Mouse (Mus musculus) kidney, adult 2 months (tissue): ENCODE results near the gene Metap2. TPM values are rescaled to one million over a fixed set of nuclear protein-coding genes. Genes with fewer than 3 reads are reported as not detected.

Experiments
- DNase-seq: peaks from one replicate; pipeline ENCODE4 v3.0.0; 2021
- H3K27ac ChIP-seq: fragments of 200-500 bp; 2 replicates; pipeline ENCODE4 v1.5.1; 2012; ENCODE audit warnings: low read depth, low read length, control low read depth, inconsistent platforms; ENCODE audit not compliant: insufficient read depth
- H3K27me3 ChIP-seq: fragments of 200-500 bp; replicated peaks from 2 replicates; pipeline ENCODE4 v1.6.1; 2012; ENCODE audit warnings: mild to moderate bottlenecking, moderate library complexity, low read length, inconsistent platforms; ENCODE audit not compliant: control insufficient read depth, insufficient read depth
- H3K36me3 ChIP-seq: fragments of 200-500 bp; 2 replicates; pipeline ENCODE4 v1.6.1; 2012; ENCODE audit warnings: mild to moderate bottlenecking, moderate library complexity, low read length, inconsistent platforms; ENCODE audit not compliant: control insufficient read depth, insufficient read depth
- H3K4me1 ChIP-seq: fragments of 200-500 bp; 2 replicates; pipeline ENCODE4 v1.6.1; 2011; ENCODE audit warnings: low read length; ENCODE audit not compliant: control insufficient read depth, insufficient read depth
- H3K4me3 ChIP-seq: fragments of 200-500 bp; 2 replicates; pipeline ENCODE4 v1.5.1; 2011; ENCODE audit warnings: mild to moderate bottlenecking, low read depth, low read length, control low read depth; ENCODE audit not compliant: insufficient read depth
- CTCF ChIP-seq: fragments of 200-500 bp; conservative IDR thresholded peaks from 2 replicates; pipeline ENCODE4 v1.5.1; 2011; ENCODE audit warnings: low read depth, mild to moderate bottlenecking, control low read depth, low read length, moderate library complexity, mixed read lengths; ENCODE audit not compliant: insufficient read depth, insufficient read length
- POLR2A ChIP-seq: fragments of 200-500 bp; IDR thresholded peaks from one replicate; pipeline ENCODE4 v1.6.1; 2011; ENCODE audit warnings: low read depth, low read length, control low read depth
- WGBS: fragments of 180-500 bp; shearing (Covaris S2); methylation state at CpG from one replicate; pipeline ENCODE4 v1.1.7; 2018; 5-methylcytosine and 5-hydroxymethylcytosine counted together
- polyA plus RNA-seq: library from polyadenylated mRNA; depleted of rRNA; stranded (reverse); fragments of >200 nt; gene quantifications from 2 replicates; pipeline ENCODE4 v1.2.3, GENCODE M21; 2012

The Metap2 gene
- polyA plus RNA-seq, 1 experiment: 47.3 TPM

GRCm38 (mm10) chr10:93832811-93833210, 64.1 kb downstream of the Metap2 start:
- H3K4me1 ChIP-seq: no peaks in the 10 kb centered on the region
- 58% methylated on average over 9 of the region's 9 CpGs for WGBS
- TF ChIP-seq POLR2A (no peak), CTCF (no peak)
- peaks cover 8% of the 10 kb centered on the region for H3K27me3 ChIP-seq
- no peak for DNase-seq
- H3K27ac ChIP-seq: no peak overlapping the region
- H3K36me3 ChIP-seq: no peaks in the 10 kb centered on the region
- no peak overlapping the region for H3K4me3 ChIP-seq

GRCm38 (mm10) chr10:93831730-93832574, 64.9 kb downstream of the Metap2 start:
- H3K4me3 ChIP-seq: no peak overlapping the region
- no peaks in the 10 kb centered on the region for H3K36me3 ChIP-seq
- H3K27ac ChIP-seq: no peak overlapping the region
- 23% methylated on average over 18 of the region's 18 CpGs for WGBS
- H3K4me1 ChIP-seq: no peaks in the 10 kb centered on the region
- peaks cover 8% of the 10 kb centered on the region for H3K27me3 ChIP-seq
- no peak for DNase-seq
- no peak for TF ChIP-seq POLR2A
- TF ChIP-seq CTCF: no peak

DNA sequence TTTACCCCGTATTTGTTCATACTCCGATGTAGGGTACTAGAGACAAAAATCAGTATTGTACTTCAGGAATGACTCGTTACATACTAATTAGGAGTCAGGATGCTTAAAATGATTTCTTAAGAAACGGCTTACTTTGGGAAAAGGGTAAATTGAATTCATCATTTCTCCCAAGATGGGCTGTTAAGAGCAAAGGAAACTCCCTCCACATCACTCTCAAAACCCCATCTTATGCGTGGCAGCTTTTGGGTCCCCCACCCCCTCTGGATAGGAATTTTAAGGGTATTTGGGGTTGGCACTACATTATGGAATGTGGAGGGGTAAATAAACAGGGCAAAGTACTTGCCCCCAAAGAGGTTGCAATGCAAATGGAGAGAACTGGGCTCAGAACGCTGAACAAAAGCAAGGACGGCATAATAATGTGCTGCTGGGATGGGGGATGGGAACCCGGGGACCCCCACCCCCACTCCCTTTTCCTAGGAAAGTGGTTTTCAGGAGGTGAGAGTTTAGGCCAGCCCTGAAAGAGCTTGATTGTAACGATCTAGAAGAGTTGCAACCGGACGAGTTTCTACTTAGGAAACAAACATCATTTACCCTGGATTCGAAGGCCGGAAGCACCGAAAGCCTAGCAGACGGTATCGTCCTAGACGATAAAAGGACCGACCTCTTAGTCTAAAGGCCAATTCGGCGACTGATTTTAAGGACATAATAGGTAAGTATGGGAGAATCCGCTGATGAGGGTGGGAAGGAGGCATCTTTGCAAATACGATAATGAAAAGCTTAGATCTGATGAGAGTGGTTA, 65.8 kb downstream of the Metap2 start, which contains the start of gene Usp44:
Usp44 (plus strand) TSS at position 625 of the 799 bp plus-strand sequence.
- Histone ChIP-seq H3K36me3 (no peaks in the 10 kb centered on the region), H3K27me3 (peaks cover 8% of the 10 kb centered on the region), H3K27ac (no peak within 1 kb of the TSS), H3K4me1 (no peaks in the 10 kb centered on the region), H3K4me3 (no peak within 1 kb of the TSS)
- WGBS: 33% methylated on average over 22 of the region's 22 CpGs
- no peak for DNase-seq
- no peak for TF ChIP-seq POLR2A
- TF ChIP-seq CTCF: no peak

DNA sequence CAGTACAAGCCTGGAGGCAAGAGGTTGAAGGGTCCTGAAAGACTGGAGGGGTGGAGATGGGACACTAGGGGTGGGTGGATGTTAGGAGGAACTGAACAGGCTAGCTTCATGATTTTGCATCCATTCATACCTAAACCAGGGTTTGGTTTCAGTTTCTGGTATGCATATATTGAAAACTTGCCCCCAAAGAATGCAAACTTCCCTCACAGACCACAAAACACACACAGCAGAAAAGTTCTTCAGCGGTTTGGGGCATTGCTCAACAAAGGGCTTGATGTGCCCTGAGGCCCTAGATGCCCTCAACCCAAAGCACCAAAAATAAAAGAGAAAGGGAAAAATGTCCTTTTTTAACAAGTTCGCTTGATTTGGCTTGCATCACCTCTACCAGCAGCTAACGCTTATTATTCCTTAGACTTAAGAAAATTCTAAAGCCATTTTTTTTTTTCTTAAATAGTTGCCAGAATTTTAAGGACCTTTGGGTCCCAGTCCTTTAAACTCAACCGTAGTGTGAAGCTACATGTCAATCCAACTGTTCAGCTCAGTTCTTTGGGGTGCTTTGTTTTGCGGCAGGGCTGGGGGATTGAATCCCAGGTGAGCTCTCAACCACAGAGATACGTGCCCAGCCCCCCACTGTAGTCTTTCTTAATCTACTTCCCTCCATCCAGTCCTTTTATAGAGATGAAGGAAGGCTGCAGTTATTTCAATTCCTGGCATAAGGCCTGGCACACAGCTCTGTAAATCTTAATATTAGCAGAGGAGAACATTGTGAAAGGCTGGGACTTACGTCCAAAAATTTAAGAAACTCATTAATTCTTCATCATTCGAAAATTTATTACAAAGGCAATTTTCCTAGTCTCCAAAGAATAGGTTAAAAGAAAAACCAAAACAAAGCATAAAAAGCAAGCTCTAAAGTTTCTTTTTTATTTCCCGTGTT, 66.7 kb downstream of the Metap2 start:
- WGBS: 73% methylated on average over 9 of the region's 9 CpGs
- Histone ChIP-seq H3K4me3 (no peak overlapping the region), H3K36me3 (no peaks in the 10 kb centered on the region), H3K4me1 (no peaks in the 10 kb centered on the region), H3K27ac (no peak overlapping the region), H3K27me3 (peaks cover 8% of the 10 kb centered on the region)
- no peak for DNase-seq
- TF ChIP-seq POLR2A (no peak), CTCF (no peak)

- no peaks in the 10 kb centered on the region for H3K4me1 ChIP-seq
- H3K36me3 ChIP-seq: no peaks in the 10 kb centered on the region
- DNase-seq: peak; percentile 76
- peak; percentile 44 for TF ChIP-seq CTCF
- TF ChIP-seq POLR2A: no peak
- no peaks in the 10 kb centered on the region; the same call in 1 of the 2 replicates for H3K27me3 ChIP-seq
- 27% methylated on average over 7 of the region's 7 CpGs for WGBS
- H3K4me3 ChIP-seq: no peak overlapping the region
- H3K27ac ChIP-seq: no peak overlapping the region
Observed at GRCm38 (mm10) chr10:93818661-93819060, 78.2 kb downstream of the Metap2 start.

GRCm38 (mm10) chr10:93813755-93814154, 83.1 kb downstream of the Metap2 start:
- H3K36me3 ChIP-seq: no peaks in the 10 kb centered on the region
- TF ChIP-seq POLR2A (no peak), CTCF (no peak)
- 76% methylated on average over 10 of the region's 10 CpGs for WGBS
- H3K27me3 ChIP-seq: no peaks in the 10 kb centered on the region; the same call in 1 of the 2 replicates
- no peak for DNase-seq
- H3K27ac ChIP-seq: no peak overlapping the region
- no peak overlapping the region for H3K4me3 ChIP-seq
- no peaks in the 10 kb centered on the region; the same call in 1 of the 2 replicates for H3K4me1 ChIP-seq
